Mouse (Mus musculus): Measurements from ENCODE around the gene Ccl25. TPM values are rescaled to one million over a fixed set of nuclear protein-coding genes. Genes with fewer than 3 reads are reported as not detected.

Gene Ccl25
- polyA plus RNA-seq, 1 experiment from 2014 or later = 19.3 TPM

Other genes starting within 250 kb of the Ccl25 start
- not detected in 2 replicates for gene Cd209f, start 219.4 kb upstream of the Ccl25 start, polyA plus RNA-seq (2014; fragmentation: Nextera tagmentation; extraction: Ambion mirVana)
- not detected in 2 replicates for gene Cd209g, start 191.1 kb upstream of the Ccl25 start, polyA plus RNA-seq (2014; fragmentation: Nextera tagmentation; extraction: Ambion mirVana)
- 10.8 and 12.5 TPM in 2 replicates for gene Evi5l, start 158.6 kb upstream of the Ccl25 start, polyA plus RNA-seq (2014; fragmentation: Nextera tagmentation; extraction: Ambion mirVana)
- gene Prr36, start 107.8 kb upstream of the Ccl25 start, polyA plus RNA-seq (2014; fragmentation: Nextera tagmentation; extraction: Ambion mirVana) = 1.0 and 1.4 TPM in 2 replicates
- gene Lrrc8e, start 98.4 kb upstream of the Ccl25 start, polyA plus RNA-seq (2014; fragmentation: Nextera tagmentation; extraction: Ambion mirVana) = 0.21 TPM in 2 replicates
- 11.8 and 13.9 TPM in 2 replicates for gene Map2k7, start 86.5 kb upstream of the Ccl25 start, polyA plus RNA-seq (2014; fragmentation: Nextera tagmentation; extraction: Ambion mirVana)
- gene Gm49320, start 86.3 kb upstream of the Ccl25 start, polyA plus RNA-seq (2014; fragmentation: Nextera tagmentation; extraction: Ambion mirVana) = 0.21 and 0.74 TPM in 2 replicates
- gene Tgfbr3l, start 77.0 kb upstream of the Ccl25 start, polyA plus RNA-seq (2014; fragmentation: Nextera tagmentation; extraction: Ambion mirVana) = 1.5 and 1.7 TPM in 2 replicates
- gene Snapc2, start 72.1 kb upstream of the Ccl25 start, polyA plus RNA-seq (2014; fragmentation: Nextera tagmentation; extraction: Ambion mirVana) = 39.3 and 41.8 TPM in 2 replicates
- gene Ctxn1, start 65.9 kb upstream of the Ccl25 start, polyA plus RNA-seq (2014; fragmentation: Nextera tagmentation; extraction: Ambion mirVana) = 21.4 and 23.2 TPM in 2 replicates
- 99.2 and 105 TPM in 2 replicates for gene Timm44, start 49.3 kb upstream of the Ccl25 start, polyA plus RNA-seq (2014; fragmentation: Nextera tagmentation; extraction: Ambion mirVana)
- gene Elavl1, start 203 bp downstream of the Ccl25 start, polyA plus RNA-seq (2014; fragmentation: Nextera tagmentation; extraction: Ambion mirVana) = 266 and 299 TPM in 2 replicates
- 5.8 and 6.3 TPM in 2 replicates for gene Cers4, start 167.8 kb downstream of the Ccl25 start, polyA plus RNA-seq (2014; fragmentation: Nextera tagmentation; extraction: Ambion mirVana)

Measured in liver, embryonic 11.5 days (tissue).